Mouse (Mus musculus) ES-E14 (cell line): ENCODE results near the gene Vapb. TPM values are rescaled to one million over a fixed set of nuclear protein-coding genes. Genes with fewer than 3 reads are reported as not detected.
"Not testable (repeated sequence)": the region's sequence is repeated elsewhere in the genome, so short reads cannot be mapped to it uniquely, and the experiment has no call there.

Experiments used
- DNase-seq: peaks from one replicate; pipeline ENCODE4 v3.0.0-alpha.2; 2013; ENCODE audit warnings: low read depth, low spot score
- H3K27ac ChIP-seq: 2 replicates; pipeline ENCODE4 v1.5.1; 2012; ENCODE audit warnings: low read depth, mild to moderate bottlenecking, low read length, moderate library complexity, mixed read lengths; ENCODE audit not compliant: poor library complexity, insufficient read depth, severe bottlenecking
- H3K36me3 ChIP-seq: 2 replicates; pipeline ENCODE4 v1.6.1; 2012; ENCODE audit warnings: mild to moderate bottlenecking, low read length, moderate library complexity, mixed read lengths; ENCODE audit not compliant: control insufficient read depth, poor library complexity, insufficient read depth, severe bottlenecking
- H3K4me1 ChIP-seq, 2 experiments: fragments of 150-350 bp in 1 of 2; sonication (generic) in 1 of 2; 2 replicates each; pipeline ENCODE4 v1.6.1; 2012; ENCODE audit warnings: low read length in 2 of 2, mild to moderate bottlenecking in 1 of 2, mixed read lengths in 1 of 2; ENCODE audit not compliant: control insufficient read depth in 2 of 2, insufficient read depth in 2 of 2, poor library complexity in 1 of 2
- H3K4me3 ChIP-seq, 2 experiments: fragments of 150-350 bp in 1 of 2; sonication (generic) in 1 of 2; 2 replicates each; pipeline ENCODE4 v1.5.1; 2012; ENCODE audit warnings: low read length in 2 of 2, low read depth in 1 of 2, mild to moderate bottlenecking in 1 of 2, mixed read lengths in 1 of 2; ENCODE audit not compliant: insufficient read depth in 1 of 2, poor library complexity in 1 of 2, severe bottlenecking in 1 of 2
- H3K9ac ChIP-seq: 2 replicates; pipeline ENCODE4 v1.6.1; 2012; ENCODE audit warnings: low read depth, mild to moderate bottlenecking, low read length, mixed read lengths; ENCODE audit not compliant: poor library complexity, insufficient read depth, severe bottlenecking
- H3K9me3 ChIP-seq: fragments of 150-350 bp; sonication (generic); 2 replicates; pipeline ENCODE4 v1.6.1; 2012; ENCODE audit warnings: low read depth, mild to moderate bottlenecking, low read length; ENCODE audit not compliant: control insufficient read depth, insufficient read depth
- CHD2 ChIP-seq: IDR thresholded peaks from 2 replicates; pipeline ENCODE4 v1.6.1; 2014; ENCODE audit warnings: mild to moderate bottlenecking, low read depth, low read length, inconsistent platforms
- HCFC1 ChIP-seq: IDR thresholded peaks from 2 replicates; pipeline ENCODE4 v1.6.1; 2012; ENCODE audit warnings: low read length, inconsistent platforms, borderline replicate concordance; ENCODE audit not compliant: insufficient read depth
- MAFK ChIP-seq: IDR thresholded peaks from 2 replicates; pipeline ENCODE4 v1.6.1; 2014; ENCODE audit warnings: mild to moderate bottlenecking, low read depth, low read length, inconsistent platforms; ENCODE audit not compliant: insufficient read depth
- ZC3H11A ChIP-seq: IDR thresholded peaks from 2 replicates; pipeline ENCODE4 v1.6.1; 2012; ENCODE audit warnings: low read depth, mild to moderate bottlenecking, inconsistent platforms, low read length, borderline replicate concordance
- ZNF384 ChIP-seq: IDR thresholded peaks from 2 replicates; pipeline ENCODE4 v1.6.1; 2012; ENCODE audit warnings: low read depth, low read length, inconsistent platforms
- in situ Hi-C, 2 experiments: fragments of 600-800 bp; cut with MboI; formaldehyde crosslinking; loops; one replicate each; pipeline ENCODE4 v1.15.1; 2025; ENCODE audit warnings: low sequenced_read_pairs in 2 of 2, inconsistent platforms in 1 of 2; ENCODE audit not compliant: unreplicated experiment in 2 of 2
- total RNA-seq: library from RNA; depleted of rRNA; stranded (reverse); fragments of 300-350 nt; gene quantifications from 2 replicates; pipeline ENCODE4 v1.2.3, GENCODE M21; 2012

Gene Vapb
- total RNA-seq, 1 experiment: 26.5 TPM

- in situ Hi-C loops: no loop called here
- Histone ChIP-seq H3K27ac (no peak overlapping the region), H3K4me3 (no peak overlapping the region), H3K9me3 (no peaks in the 10 kb centered on the region), H3K4me1 (no peaks in the 10 kb centered on the region; a peak in 1 of 4 replicates), H3K9ac (no peak overlapping the region), H3K36me3 (0 out of 2 replicates have a peak, but pooled peaks cover 2% of the 10 kb centered on the region)
- no peak for DNase-seq
- TF ChIP-seq ZNF384 (no peak), HCFC1 (no peak), CHD2 (no peak), ZC3H11A (no peak), MAFK (no peak)
Observed at GRCm38 (mm10) chr2:173710193-173710592, 27.1 kb upstream of the Vapb start.

GRCm38 (mm10) chr2:173712656-173713055 is 24.7 kb upstream of the Vapb start:
- Histone ChIP-seq H3K4me1 (no peaks in the 10 kb centered on the region; a peak in 1 of 4 replicates), H3K9me3 (no peaks in the 10 kb centered on the region), H3K9ac (no peak overlapping the region), H3K4me3 (no peak overlapping the region), H3K36me3 (0 out of 2 replicates have a peak, but pooled peaks cover 2% of the 10 kb centered on the region), H3K27ac (no peak overlapping the region)
- no peak for TF ChIP-seq ZNF384
- no peak for TF ChIP-seq MAFK
- TF ChIP-seq HCFC1: no peak
- TF ChIP-seq CHD2: no peak
- no peak for TF ChIP-seq ZC3H11A
- in situ Hi-C loops: no loop called here
- DNase-seq: no peak

GRCm38 (mm10) chr2:173713241-173713640 is 24.1 kb upstream of the Vapb start:
- no peak overlapping the region for H3K9ac ChIP-seq
- H3K4me1 ChIP-seq: no peaks in the 10 kb centered on the region; a peak in 1 of 4 replicates
- no peaks in the 10 kb centered on the region for H3K9me3 ChIP-seq
- 0 out of 2 replicates have a peak, but pooled peaks cover 2% of the 10 kb centered on the region for H3K36me3 ChIP-seq
- in situ Hi-C loops: no loop called here
- H3K4me3 ChIP-seq: no peak overlapping the region
- no peak for TF ChIP-seq MAFK
- no peak for TF ChIP-seq ZC3H11A
- no peak for TF ChIP-seq CHD2
- no peak for TF ChIP-seq HCFC1
- no peak for TF ChIP-seq ZNF384
- DNase-seq: no peak
- no peak overlapping the region for H3K27ac ChIP-seq

- TF ChIP-seq ZNF384: no peak
- TF ChIP-seq HCFC1: no peak
- TF ChIP-seq CHD2: no peak
- no peaks in the 10 kb centered on the region; a peak in 1 of 4 replicates for H3K4me1 ChIP-seq
- H3K4me3 ChIP-seq: no peak overlapping the region
- H3K9me3 ChIP-seq: no peaks in the 10 kb centered on the region
- no peak overlapping the region for H3K9ac ChIP-seq
- DNase-seq: no peak
- H3K27ac ChIP-seq: no peak overlapping the region
- no peaks in the 10 kb centered on the region for H3K36me3 ChIP-seq
- in situ Hi-C loops: no loop called here
Observed at GRCm38 (mm10) chr2:173714620-173715218, 22.6 kb upstream of the Vapb start.

- H3K9ac ChIP-seq: no peak overlapping the region
- no peaks in the 10 kb centered on the region for H3K9me3 ChIP-seq
- H3K4me3 ChIP-seq: no peak overlapping the region
- no peaks in the 10 kb centered on the region; a peak in 1 of 4 replicates for H3K4me1 ChIP-seq
- TF ChIP-seq HCFC1 (no peak), MAFK (no peak), ZNF384 (no peak), CHD2 (no peak), ZC3H11A (no peak)
- no peaks in the 10 kb centered on the region for H3K36me3 ChIP-seq
- DNase-seq: no peak
- no peak overlapping the region for H3K27ac ChIP-seq
- in situ Hi-C loops: no loop called here
Observed at GRCm38 (mm10) chr2:173716966-173717365, 20.3 kb upstream of the Vapb start.

GRCm38 (mm10) chr2:173719115-173719514 is 18.2 kb upstream of the Vapb start, which contains the start of gene 1700010B08Rik:
Gene 1700010B08Rik (plus strand): TSS chr2:173719415.
- H3K4me1 ChIP-seq, H3K36me3 ChIP-seq, in situ Hi-C loops, DNase-seq, H3K27ac ChIP-seq, H3K4me3 ChIP-seq, H3K9me3 ChIP-seq, H3K9ac ChIP-seq: not testable (repeated sequence)
